Mouse (Mus musculus) megakaryocyte, embryonic 14.5 days (primary cell): Measurements from ENCODE around the gene Fgfr2.

Experiments used
- FLI1 ChIP-seq: IDR thresholded peaks from 2 replicates; pipeline ENCODE4 v1.6.1; 2012; ENCODE audit warnings: low read length, inconsistent platforms, mixed read lengths
- GATA1 ChIP-seq: IDR thresholded peaks from 3 replicates; pipeline ENCODE4 v1.6.1; 2012; ENCODE audit warnings: mixed read lengths, low read length, inconsistent platforms, borderline replicate concordance

GRCm38 (mm10) chr7:130828475-130828874 is 2294.7 kb downstream of the Fgfr2 start:
- TF ChIP-seq GATA1 (no peak), FLI1 (no peak)
